Mouse (Mus musculus) lung, adult 2 months (tissue): ENCODE measurements at regions not wholly inside any gene's neighbourhood (a gene's known extent, or its start where the extent isn't known, plus 50 kb on each side); places are given as distances from the start of the nearest gene placed in this dataset.

Experiments used
- CTCF ChIP-seq: fragments of 200-500 bp; IDR thresholded peaks from 2 replicates; pipeline ENCODE4 v1.5.1; 2011; ENCODE audit warnings: mild to moderate bottlenecking, low read length, control low read depth; ENCODE audit not compliant: insufficient read depth
- POLR2A ChIP-seq: fragments of 200-500 bp; IDR thresholded peaks from 2 replicates; pipeline ENCODE4 v1.6.1; 2011; ENCODE audit warnings: low read depth, mild to moderate bottlenecking, control low read depth, low read length, borderline replicate concordance; ENCODE audit errors: extremely low read depth

- TF ChIP-seq CTCF, result no peak
- TF ChIP-seq POLR2A, result no peak
These were observed 320.9 kb upstream of the Adgrl4 start for GRCm38 (mm10) chr3:151116831-151117230.
